Mouse (Mus musculus) neural tube, embryonic 13.5 days (tissue): Measurements from ENCODE around the gene Aamp. TPM values are rescaled to one million over a fixed set of nuclear protein-coding genes. Genes with fewer than 3 reads are reported as not detected.

Experiments
- ATAC-seq: fragments of 200-750 bp; cut with Nextera tagmentation; 2 replicates; pipeline ENCODE4 v1.8.0; 2017; ENCODE audit warnings: low read depth, mild to moderate bottlenecking, moderate TSS enrichment, moderate library complexity
- H3K27ac ChIP-seq: fragments of 300-500 bp; sonication (generic); replicated peaks from 2 replicates; pipeline ENCODE4 v1.5.1; 2015; ENCODE audit warnings: moderate library complexity, mild to moderate bottlenecking, inconsistent platforms
- H3K27me3 ChIP-seq: fragments of 300-500 bp; sonication (generic); 2 replicates; pipeline ENCODE4 v1.6.1; 2015; ENCODE audit warnings: mild to moderate bottlenecking, inconsistent platforms
- H3K36me3 ChIP-seq: fragments of 300-500 bp; sonication (generic); 2 replicates; pipeline ENCODE4 v1.6.1; 2015; ENCODE audit warnings: mild to moderate bottlenecking, inconsistent platforms
- H3K4me1 ChIP-seq: fragments of 300-500 bp; sonication (generic); replicated peaks from 2 replicates; pipeline ENCODE4 v1.6.1; 2015; ENCODE audit warnings: inconsistent platforms
- H3K4me2 ChIP-seq: fragments of 300-500 bp; sonication (generic); 2 replicates; pipeline ENCODE4 v1.6.1; 2015; ENCODE audit warnings: inconsistent platforms, mild to moderate bottlenecking, moderate library complexity
- H3K4me3 ChIP-seq: fragments of 300-500 bp; sonication (generic); 2 replicates; pipeline ENCODE4 v1.5.1; 2015; ENCODE audit warnings: mild to moderate bottlenecking, inconsistent platforms
- H3K9ac ChIP-seq: fragments of 300-500 bp; sonication (generic); 2 replicates; pipeline ENCODE4 v1.6.1; 2015; ENCODE audit warnings: moderate library complexity, mild to moderate bottlenecking, inconsistent platforms
- H3K9me3 ChIP-seq: fragments of 300-500 bp; sonication (generic); 2 replicates; pipeline ENCODE4 v1.6.1; 2016; ENCODE audit warnings: inconsistent platforms
- WGBS: fragments of 180-500 bp; shearing (Covaris S2); methylation state at CpG from one replicate; pipeline ENCODE4 v1.1.7; 2015; 5-methylcytosine and 5-hydroxymethylcytosine counted together
- polyA plus RNA-seq: library from polyadenylated mRNA; unstranded; fragments of >200 nt; fragmentation: Nextera tagmentation; extraction: Ambion mirVana; gene quantifications from 2 replicates; pipeline ENCODE4 v1.2.1, GENCODE M21; 2015

Gene Aamp
- polyA plus RNA-seq, 1 experiment from 2014 or later, result 195 TPM

- Histone ChIP-seq H3K4me3 (no peak overlapping the region), H3K4me1 (peaks cover 8% of the 10 kb centered on the region), H3K9me3 (no peaks in the 10 kb centered on the region), H3K36me3 (peaks cover 46% of the 10 kb centered on the region), H3K27ac (no peak overlapping the region), H3K4me2 (no peak overlapping the region), H3K9ac (no peak overlapping the region), H3K27me3 (no peaks in the 10 kb centered on the region)
- 53% methylated on average over 8 of the region's 8 CpGs for WGBS
- ATAC-seq, result no peak
Measured at GRCm38 (mm10) chr1:74277883-74278537, 6.5 kb downstream of the Aamp start.

GRCm38 (mm10) chr1:74277041-74277440 is 7.5 kb downstream of the Aamp start:
- WGBS, result 70% methylated on average over 6 of the region's 6 CpGs
- Histone ChIP-seq H3K27me3 (no peaks in the 10 kb centered on the region), H3K9ac (no peak overlapping the region), H3K9me3 (no peaks in the 10 kb centered on the region), H3K4me3 (no peak overlapping the region), H3K4me1 (no peaks in the 10 kb centered on the region), H3K36me3 (peaks cover 37% of the 10 kb centered on the region), H3K27ac (no peak overlapping the region), H3K4me2 (no peak overlapping the region)
- ATAC-seq, result no peak

GRCm38 (mm10) chr1:74275015-74275414 is 9.5 kb downstream of the Aamp start:
- 37% methylated on average over 9 of the region's 9 CpGs for WGBS
- peaks cover 18% of the 10 kb centered on the region for H3K36me3 ChIP-seq
- no peak overlapping the region for H3K4me2 ChIP-seq
- H3K9me3 ChIP-seq, result no peaks in the 10 kb centered on the region
- H3K27me3 ChIP-seq, result no peaks in the 10 kb centered on the region
- H3K4me1 ChIP-seq, result no peaks in the 10 kb centered on the region
- H3K27ac ChIP-seq, result no peak overlapping the region
- no peak overlapping the region for H3K4me3 ChIP-seq
- no peak for ATAC-seq
- no peak overlapping the region for H3K9ac ChIP-seq

GRCm38 (mm10) chr1:74271659-74272058 is 12.9 kb downstream of the Aamp start:
- Histone ChIP-seq H3K4me3 (no peak overlapping the region), H3K4me1 (no peaks in the 10 kb centered on the region), H3K9ac (no peak overlapping the region), H3K27me3 (no peaks in the 10 kb centered on the region), H3K4me2 (no peak overlapping the region), H3K27ac (no peak overlapping the region), H3K36me3 (peaks cover 32% of the 10 kb centered on the region), H3K9me3 (no peaks in the 10 kb centered on the region)
- no peak for ATAC-seq
- 81% methylated on average over 4 of the region's 4 CpGs for WGBS

- Histone ChIP-seq H3K36me3 (peaks cover 62% of the 10 kb centered on the region), H3K9ac (no peak overlapping the region), H3K4me2 (no peak overlapping the region), H3K27ac (no peak overlapping the region), H3K27me3 (no peaks in the 10 kb centered on the region), H3K4me1 (no peaks in the 10 kb centered on the region), H3K9me3 (no peaks in the 10 kb centered on the region), H3K4me3 (no peak overlapping the region)
- WGBS, result 91% methylated on average over 8 of the region's 8 CpGs
- no peak for ATAC-seq
Measured at GRCm38 (mm10) chr1:74268750-74269149, 15.8 kb downstream of the Aamp start.

GRCm38 (mm10) chr1:74262510-74262909 is 22.0 kb downstream of the Aamp start:
- Histone ChIP-seq H3K36me3 (peaks cover 96% of the 10 kb centered on the region), H3K9ac (no peak overlapping the region), H3K27ac (no peak overlapping the region), H3K4me1 (no peaks in the 10 kb centered on the region), H3K9me3 (no peaks in the 10 kb centered on the region), H3K4me2 (no peak overlapping the region), H3K4me3 (no peak overlapping the region), H3K27me3 (no peaks in the 10 kb centered on the region)
- 90% methylated on average over 6 of the region's 6 CpGs for WGBS
- no peak for ATAC-seq

GRCm38 (mm10) chr1:74256782-74257181 is 27.8 kb downstream of the Aamp start:
- peaks cover 92% of the 10 kb centered on the region for H3K36me3 ChIP-seq
- 87% methylated on average over 4 of the region's 4 CpGs for WGBS

GRCm38 (mm10) chr1:74255704-74256345 is 28.7 kb downstream of the Aamp start:
- H3K27me3 ChIP-seq, result no peaks in the 10 kb centered on the region
- H3K36me3 ChIP-seq, result peaks cover 92% of the 10 kb centered on the region
- H3K4me1 ChIP-seq, result no peaks in the 10 kb centered on the region
- H3K9me3 ChIP-seq, result no peaks in the 10 kb centered on the region
- WGBS, result 98% methylated on average over 8 of the region's 8 CpGs
- H3K4me2 ChIP-seq, result no peak overlapping the region
- H3K9ac ChIP-seq, result no peak overlapping the region
- H3K4me3 ChIP-seq, result no peak overlapping the region
- no peak overlapping the region for H3K27ac ChIP-seq
- ATAC-seq, result no peak

More at GRCm38 (mm10) chr1:74256782-74257181, 27.8 kb downstream of the Aamp start:
- no peak overlapping the region for H3K4me2 ChIP-seq
- H3K9ac ChIP-seq, result no peak overlapping the region
- no peaks in the 10 kb centered on the region for H3K9me3 ChIP-seq
- no peak for ATAC-seq
- H3K4me1 ChIP-seq, result no peaks in the 10 kb centered on the region
- no peak overlapping the region for H3K4me3 ChIP-seq
- H3K27me3 ChIP-seq, result no peaks in the 10 kb centered on the region
- no peak overlapping the region for H3K27ac ChIP-seq

- no peaks in the 10 kb centered on the region for H3K27me3 ChIP-seq
- no peak for ATAC-seq
- no peak overlapping the region for H3K27ac ChIP-seq
- WGBS, result 91% methylated on average over 4 of the region's 4 CpGs
- no peak overlapping the region for H3K4me2 ChIP-seq
- H3K36me3 ChIP-seq, result peaks cover 77% of the 10 kb centered on the region
- no peak overlapping the region for H3K9ac ChIP-seq
- H3K9me3 ChIP-seq, result no peaks in the 10 kb centered on the region
- H3K4me1 ChIP-seq, result peaks cover 3% of the 10 kb centered on the region; the same call in 1 of the 2 replicates
- H3K4me3 ChIP-seq, result no peak overlapping the region
Measured at GRCm38 (mm10) chr1:74250096-74250495, 34.4 kb downstream of the Aamp start.

GRCm38 (mm10) chr1:74249331-74249980 is 35.1 kb downstream of the Aamp start:
- ATAC-seq, result no peak
- Histone ChIP-seq H3K9me3 (no peaks in the 10 kb centered on the region), H3K9ac (no peak overlapping the region), H3K4me3 (no peak overlapping the region), H3K4me1 (peaks cover 8% of the 10 kb centered on the region; the same call in 1 of the 2 replicates), H3K36me3 (peaks cover 71% of the 10 kb centered on the region), H3K27ac (no peak overlapping the region), H3K27me3 (no peaks in the 10 kb centered on the region), H3K4me2 (no peak overlapping the region)
- 78% methylated on average over 5 of the region's 5 CpGs for WGBS

- Histone ChIP-seq H3K4me1 (peaks cover 8% of the 10 kb centered on the region; the same call in 1 of the 2 replicates), H3K36me3 (peaks cover 64% of the 10 kb centered on the region), H3K9ac (no peak overlapping the region), H3K4me2 (no peak overlapping the region), H3K9me3 (no peaks in the 10 kb centered on the region), H3K4me3 (no peak overlapping the region), H3K27ac (no peak overlapping the region), H3K27me3 (no peaks in the 10 kb centered on the region)
- WGBS, result 80% methylated on average over 1 of the region's 1 CpGs
- no peak for ATAC-seq
Measured at GRCm38 (mm10) chr1:74248799-74249198, 35.7 kb downstream of the Aamp start.

GRCm38 (mm10) chr1:74245525-74245924 is 39.0 kb downstream of the Aamp start:
- Histone ChIP-seq H3K9ac (no peak overlapping the region), H3K9me3 (no peaks in the 10 kb centered on the region), H3K36me3 (peaks cover 34% of the 10 kb centered on the region), H3K4me2 (no peak overlapping the region), H3K27ac (no peak overlapping the region), H3K4me3 (no peak overlapping the region), H3K27me3 (no peaks in the 10 kb centered on the region), H3K4me1 (peaks cover 15% of the 10 kb centered on the region)
- 87% methylated on average over 2 of the region's 2 CpGs for WGBS
- ATAC-seq, result no peak
